In genomic region chr12:109542011-109542410, GRCm38 (mm10) we compare ENCODE assay signal across 10 mouse cellular contexts. TPM values are rescaled to one million over a fixed set of nuclear protein-coding genes. Genes with fewer than 3 reads are reported as not detected.
DNase-seq lines count a peak whose midpoint lies in the region; ATAC-seq lines count a peak whose summit lies in the region.
"Had no signal": no experiment of that assay in that cellular context is flagged by ENCODE, and none has a peak within 500 bp of the region (broad histone marks: within the 10 kb centered on the region; RNA-seq: fewer than 3 reads in every experiment).

No protein-coding gene starts in this region.

- peak overlapping the region; percentile 70 for H3K9ac ChIP-seq in forebrain, embryonic 15.5 days (replicated peaks)
- peak overlapping the region; percentile 55; the same call in 1 of the 2 replicates for H3K9ac ChIP-seq in liver, embryonic 13.5 days

- H3K27me3 ChIP-seq in forebrain, embryonic 15.5 days, result no peaks in the 10 kb centered on the region
- H3K27me3 ChIP-seq in liver, embryonic 13.5 days, result peaks cover 30% of the 10 kb centered on the region

- peaks cover 17% of the 10 kb centered on the region for H3K4me1 ChIP-seq in forebrain, embryonic 15.5 days
- H3K4me1 ChIP-seq in liver, embryonic 13.5 days (replicated peaks), result 0 out of 2 replicates have a peak, but pooled peaks cover 4% of the 10 kb centered on the region

- H3K27ac ChIP-seq in forebrain, embryonic 15.5 days (replicated peaks), result peak overlapping the region; percentile 73
- H3K27ac ChIP-seq in liver, embryonic 13.5 days, result peak overlapping the region; percentile 64; the same call in 1 of the 2 replicates

- peak overlapping the region; percentile 52 for H3K4me3 ChIP-seq in forebrain, embryonic 15.5 days
- H3K4me3 ChIP-seq in liver, embryonic 13.5 days (replicated peaks), result peak overlapping the region; percentile 46

- peak overlapping the region; percentile 44 for H3K4me2 ChIP-seq in forebrain, embryonic 15.5 days (replicated peaks)
- H3K4me2 ChIP-seq in liver, embryonic 13.5 days, result no peak overlapping the region

- WGBS in forebrain, embryonic 15.5 days, result 53% methylated on average over 14 of the region's 14 CpGs
- WGBS in liver, embryonic 13.5 days (ENCODE audit: insufficient replicate concordance), result 26% methylated on average over 14 of the region's 14 CpGs

- peak; percentile 44 for DNase-seq in cerebellum, adult 11 months
- peak; percentile 39 for DNase-seq in retina, postnatal 1 day
- no peak for DNase-seq in retina, embryonic 14.5 days (ENCODE audit: low spot score)
- DNase-seq in liver, embryonic 13.5 days, result no peak
- DNase-seq in testis, postnatal 14 days (ENCODE audit: low spot score), result peak; percentile 23
- DNase-seq in thymus, adult 18-20 months, result no peak

- peaks cover 19% of the 10 kb centered on the region; the same call in 1 of the 2 replicates for H3K9me3 ChIP-seq in forebrain, embryonic 15.5 days
- H3K9me3 ChIP-seq in liver, embryonic 13.5 days (replicated peaks), result peaks cover 21% of the 10 kb centered on the region

- peaks cover 5% of the 10 kb centered on the region; the same call in 1 of the 2 replicates for H3K36me3 ChIP-seq in forebrain, embryonic 15.5 days
- H3K36me3 ChIP-seq in liver, embryonic 13.5 days, result peaks cover 4% of the 10 kb centered on the region; the same call in 1 of the 2 replicates

- ATAC-seq in cerebellum, adult (ENCODE audit: insufficient number of reproducible peaks, low FRiP score, low TSS enrichment), result no peak
- no peak for ATAC-seq in forebrain, embryonic 15.5 days (replicated peaks)
- ATAC-seq in liver, embryonic 13.5 days (ENCODE audit: low read depth), result no peak

RNA-seq across cellular contexts. Expression of gene Rtl1, which starts 58.1 kb away (rescaled TPM):
- 1.0 and 1.1 TPM in 2 replicates for polyA plus RNA-seq in forebrain, embryonic 15.5 days (2015; fragmentation: Nextera tagmentation; extraction: Ambion mirVana)
- 0.58 and 0.74 TPM in 2 replicates for polyA plus RNA-seq in liver, embryonic 13.5 days (2015; fragmentation: Nextera tagmentation; extraction: Ambion mirVana)
- polyA plus RNA-seq: C2C12; spleen, adult 2 months had no signal

Comparison
In these comparisons a context has a peak if more than half of its experiments do, and no peak if none do; other contexts are left out.
1. DNase-seq: peak in cerebellum, adult 11 months (single experiment), retina, postnatal 1 day (single experiment) and testis, postnatal 14 days (single experiment); none in retina, embryonic 14.5 days (single experiment), liver, embryonic 13.5 days (single experiment) and thymus, adult 18-20 months (0 of 2).